Mouse (Mus musculus) thymus, adult 2 months (tissue): Measurements from ENCODE around the gene Bbc3.

ENCODE experiments used
- CTCF ChIP-seq: fragments of 200-500 bp; IDR thresholded peaks from 2 replicates; pipeline ENCODE4 v1.5.1; 2012; ENCODE audit warnings: mild to moderate bottlenecking, control low read depth, low read length, moderate library complexity, borderline replicate concordance; ENCODE audit not compliant: control insufficient read depth, poor library complexity, insufficient read depth; ENCODE audit errors: extremely low read depth
- POLR2A ChIP-seq: fragments of 200-500 bp; IDR thresholded peaks from 2 replicates; pipeline ENCODE4 v1.6.1; 2012; ENCODE audit warnings: mild to moderate bottlenecking, low read length, control low read depth, moderate library complexity; ENCODE audit not compliant: control insufficient read depth, poor library complexity, insufficient read depth; ENCODE audit errors: extremely low read depth

DNA sequence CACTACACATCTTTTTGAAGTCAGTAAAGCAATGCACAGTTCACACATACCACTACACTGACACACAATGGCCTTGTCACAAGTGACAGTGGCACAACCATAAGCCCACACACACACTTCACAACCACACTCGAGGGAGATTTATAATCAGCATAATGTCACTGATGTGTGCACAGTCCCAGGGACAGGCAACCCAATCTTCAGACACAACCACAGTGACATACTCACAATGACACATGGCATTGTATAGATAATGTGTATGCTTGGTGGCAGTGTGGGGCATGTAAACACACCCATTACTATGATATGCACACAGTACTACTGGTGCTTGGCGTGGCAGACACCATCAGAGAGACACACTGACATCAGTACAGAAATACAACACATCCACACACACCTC, 12.0 kb upstream of the Bbc3 start:
- TF ChIP-seq CTCF (no peak), POLR2A (no peak)
